11 mouse cellular contexts compared by ENCODE assay signal in genomic region chr19:57264296-57264947, GRCm38 (mm10). TPM values are rescaled to one million over a fixed set of nuclear protein-coding genes. Genes with fewer than 3 reads are reported as not detected.
DNase-seq lines count a peak whose midpoint lies in the region; ATAC-seq and TF ChIP-seq lines count a peak whose summit lies in the region.
"Had no signal": no experiment of that assay in that cellular context is flagged by ENCODE, and none has a peak within 500 bp of the region (broad histone marks: within the 10 kb centered on the region; RNA-seq: fewer than 3 reads in every experiment).

No protein-coding gene starts in this region.

- 29% methylated on average over 15 of the region's 15 CpGs for WGBS in heart, embryonic 12.5 days
- WGBS in kidney, embryonic 15.5 days = 64% methylated on average over 15 of the region's 15 CpGs

- H3K27ac ChIP-seq in heart, embryonic 12.5 days (ENCODE audit: poor library complexity, severe bottlenecking) = peak overlapping the region; percentile 35
- H3K27ac ChIP-seq in layer of hippocampus, adult 2 months = no peak overlapping the region
- no peak overlapping the region for H3K27ac ChIP-seq in kidney, embryonic 15.5 days

- DNase-seq in embryo, embryonic 10 days (ENCODE audit: low spot score) = peak; percentile 33
- DNase-seq in embryo, embryonic 9.5 days (ENCODE audit: extremely low spot score) = no peak
- peak; percentile 59 for DNase-seq in kidney, postnatal 10 days
- DNase-seq in kidney, postnatal 14 days = no peak
- DNase-seq in lung, postnatal 14 days = peak; percentile 24
- DNase-seq in layer of hippocampus, adult 2 months (ENCODE audit: low spot score in 2 of 2) = no peak
- DNase-seq: cerebellum, adult 8-10 months; kidney, adult 18-20 months; right cerebral cortex, postnatal 14 days had no signal

- ATAC-seq in heart, embryonic 12.5 days (ENCODE audit: insufficient number of reproducible peaks, low FRiP score) = no peak
- no peak for ATAC-seq in kidney, embryonic 15.5 days (replicated peaks; ENCODE audit: low FRiP score)

- no peak overlapping the region for H3K4me3 ChIP-seq in heart, embryonic 12.5 days
- no peak overlapping the region for H3K4me3 ChIP-seq in layer of hippocampus, adult 2 months
- no peak overlapping the region for H3K4me3 ChIP-seq in kidney, embryonic 15.5 days (replicated peaks)

- peaks cover 26% of the 10 kb centered on the region for H3K4me1 ChIP-seq in heart, embryonic 12.5 days (replicated peaks)
- 0 out of 2 replicates have a peak, but pooled peaks cover 11% of the 10 kb centered on the region for H3K4me1 ChIP-seq in kidney, embryonic 15.5 days

- no peaks in the 10 kb centered on the region for H3K36me3 ChIP-seq in heart, embryonic 12.5 days
- no peaks in the 10 kb centered on the region for H3K36me3 ChIP-seq in kidney, embryonic 15.5 days

- H3K4me2 ChIP-seq in heart, embryonic 12.5 days = no peak overlapping the region; the same call in 1 of the 2 replicates
- H3K4me2 ChIP-seq in kidney, embryonic 15.5 days = no peak overlapping the region

- no peak overlapping the region for H3K9ac ChIP-seq in heart, embryonic 12.5 days
- H3K9ac ChIP-seq in kidney, embryonic 15.5 days = no peak overlapping the region

- no peaks in the 10 kb centered on the region for H3K27me3 ChIP-seq in heart, embryonic 12.5 days (replicated peaks)
- H3K27me3 ChIP-seq in kidney, embryonic 15.5 days = no peaks in the 10 kb centered on the region

- H3K9me3 ChIP-seq in heart, embryonic 12.5 days (replicated peaks) = 0 out of 2 replicates have a peak, but pooled peaks cover 2% of the 10 kb centered on the region
- H3K9me3 ChIP-seq in kidney, embryonic 15.5 days (replicated peaks) = no peaks in the 10 kb centered on the region

- no peak for TF ChIP-seq CTCF in layer of hippocampus, adult 2 months (conservative IDR thresholded peaks at IDR 0.05)

RNA-seq across cellular contexts. Expression of gene Ablim1, which starts 50.3 kb away (rescaled TPM):
- polyA plus RNA-seq in heart, embryonic 12.5 days (2016; fragmentation: Nextera tagmentation; extraction: Ambion mirVana) = 53.4 and 53.5 TPM in 2 replicates
- total RNA-seq in layer of hippocampus, adult 2 months (2021) = 10 to 100 TPM; 85.1 to 86.0 TPM
- 35.2 and 35.8 TPM in 2 replicates for polyA plus RNA-seq in kidney, embryonic 15.5 days (2015; fragmentation: Nextera tagmentation; extraction: Ambion mirVana)

Comparison
In these comparisons a context has a peak if more than half of its experiments do, and no peak if none do; other contexts are left out.
1. DNase-seq: peak in embryo, embryonic 10 days (single experiment), kidney, postnatal 10 days (single experiment) and lung, postnatal 14 days (single experiment); none in embryo, embryonic 9.5 days (single experiment), kidney, postnatal 14 days (single experiment) and layer of hippocampus, adult 2 months (0 of 2).